Mouse (Mus musculus): ENCODE results near the gene Gm20388.

GRCm38 (mm10) chr8:122074977-122075376 lies 2164.3 kb downstream of the Gm20388 start:
- TF ChIP-seq CTCF (IDR thresholded peaks at IDR 0.05; ENCODE audit: borderline replicate concordance, extremely low read depth, insufficient read depth, insufficient read length) (peak; percentile 23; the same call in 1 of the 2 replicates), POLR2A (IDR thresholded peaks at IDR 0.05; ENCODE audit: borderline replicate concordance, extremely low read depth, insufficient read depth, insufficient read length, poor library complexity, severe bottlenecking) (no peak)

Measured in brain, embryonic 14.5 days (tissue).